Mouse (Mus musculus) limb, embryonic 14.5 days (tissue): ENCODE results near the gene Dcaf12. TPM values are rescaled to one million over a fixed set of nuclear protein-coding genes. Genes with fewer than 3 reads are reported as not detected.

ENCODE experiments used
- ATAC-seq: fragments of 200-750 bp; cut with Nextera tagmentation; 2 replicates; pipeline ENCODE4 v1.8.0; 2017; ENCODE audit warnings: low read depth, moderate number of reproducible peaks, moderate TSS enrichment; ENCODE audit not compliant: low FRiP score
- DNase-seq: peaks from one replicate; pipeline ENCODE4 v3.0.0-alpha.2; 2015; ENCODE audit warnings: low spot score
- H3K27ac ChIP-seq: fragments of 300-500 bp; sonication (generic); replicated peaks from 2 replicates; pipeline ENCODE4 v1.5.1; 2014; ENCODE audit warnings: low read depth, mild to moderate bottlenecking, low read length, moderate library complexity, mixed read lengths
- H3K27me3 ChIP-seq: fragments of 300-500 bp; sonication (generic); 2 replicates; pipeline ENCODE4 v1.6.1; 2014; ENCODE audit warnings: low read length, mixed read lengths; ENCODE audit not compliant: control insufficient read depth, insufficient read depth
- H3K36me3 ChIP-seq: fragments of 300-500 bp; sonication (generic); 2 replicates; pipeline ENCODE4 v1.6.1; 2014; ENCODE audit warnings: mild to moderate bottlenecking, low read length, moderate library complexity, mixed read lengths; ENCODE audit not compliant: control insufficient read depth, insufficient read depth
- H3K4me1 ChIP-seq: fragments of 300-500 bp; sonication (generic); 2 replicates; pipeline ENCODE4 v1.6.1; 2014; ENCODE audit warnings: antibody characterized with exemption, low read length, mixed read lengths; ENCODE audit not compliant: control insufficient read depth, insufficient read depth
- H3K4me2 ChIP-seq: fragments of 300-500 bp; sonication (generic); replicated peaks from 2 replicates; pipeline ENCODE4 v1.6.1; 2014; ENCODE audit warnings: low read depth, mild to moderate bottlenecking, low read length, moderate library complexity; ENCODE audit not compliant: severe bottlenecking
- H3K4me3 ChIP-seq: fragments of 300-500 bp; sonication (generic); replicated peaks from 2 replicates; pipeline ENCODE4 v1.5.1; 2014; ENCODE audit warnings: low read length
- H3K9ac ChIP-seq: fragments of 300-500 bp; sonication (generic); 2 replicates; pipeline ENCODE4 v1.6.1; 2014; ENCODE audit warnings: mild to moderate bottlenecking, low read depth, low read length, moderate library complexity; ENCODE audit not compliant: severe bottlenecking
- H3K9me3 ChIP-seq: fragments of 300-500 bp; sonication (generic); 2 replicates; pipeline ENCODE4 v1.6.1; 2016; ENCODE audit warnings: low read length; ENCODE audit not compliant: control insufficient read depth
- POLR2A ChIP-seq: fragments of 200-500 bp; IDR thresholded peaks from 2 replicates; pipeline ENCODE4 v1.8.0; 2012; ENCODE audit warnings: inconsistent platforms, mild to moderate bottlenecking, moderate library complexity, borderline replicate concordance; ENCODE audit not compliant: insufficient read depth, insufficient read length; ENCODE audit errors: extremely low read depth
- WGBS: fragments of 180-500 bp; shearing (Covaris S2); extraction: QIAGEN DNeasy Blood & Tissue Kit; methylation state at CpG from one replicate; pipeline ENCODE4 v1.1.7; 2014; 5-methylcytosine and 5-hydroxymethylcytosine counted together
- polyA plus RNA-seq, 2 experiments: library from polyadenylated mRNA; depleted of rRNA in 1 of 2; stranded (reverse) in 1 of 2; unstranded in 1 of 2; fragments of >200 nt; fragmentation: Nextera tagmentation in 1 of 2; extraction: Ambion mirVana in 1 of 2; gene quantifications; 2 replicates each; pipeline versions ENCODE4 v1.2.1 to v1.2.3; 2012 to 2014

Dcaf12 gene
- polyA plus RNA-seq, 2 experiments = 35.4 to 42.4 TPM

- H3K4me3 ChIP-seq = peak overlapping the region; percentile 81
- H3K4me2 ChIP-seq = peak overlapping the region; percentile 76
- peak overlapping the region; percentile 90 for H3K27ac ChIP-seq
- H3K36me3 ChIP-seq = peaks cover 2% of the 10 kb centered on the region; the same call in 1 of the 2 replicates
- ATAC-seq (no peak), DNase-seq (no peak)
- no peaks in the 10 kb centered on the region for H3K9me3 ChIP-seq
- 79% methylated on average over 5 of the region's 5 CpGs for WGBS
- peak overlapping the region; percentile 53 for H3K9ac ChIP-seq
- no peak for TF ChIP-seq POLR2A
- peaks cover 15% of the 10 kb centered on the region for H3K4me1 ChIP-seq
- no peaks in the 10 kb centered on the region for H3K27me3 ChIP-seq
Observed at GRCm38 (mm10) chr4:41275927-41276326, 38.8 kb downstream of the Dcaf12 start.

GRCm38 (mm10) chr4:41274980-41275850 is 39.5 kb downstream of the Dcaf12 start, which contains the start of gene Ubap2:
Gene Ubap2, minus strand, starts transcription at chr4:41275144.
- Histone ChIP-seq H3K9me3 (no peaks in the 10 kb centered on the region), H3K9ac (peak within 1 kb of the TSS; percentile 82), H3K4me2 (peak within 1 kb of the TSS; percentile 76), H3K27me3 (no peaks in the 10 kb centered on the region), H3K4me1 (peaks cover 15% of the 10 kb centered on the region), H3K4me3 (peak within 1 kb of the TSS; percentile 81), H3K36me3 (peaks cover 8% of the 10 kb centered on the region; the same call in 1 of the 2 replicates), H3K27ac (peak within 1 kb of the TSS; percentile 90)
- 0 out of 2 replicates have a peak, but pooled peaks have one; percentile 41 for TF ChIP-seq POLR2A
- DNase-seq (peak; percentile 99), ATAC-seq (peak; percentile 98)
- WGBS = 3% methylated on average over 60 of the region's 60 CpGs

GRCm38 (mm10) chr4:41274377-41274979 is 40.2 kb downstream of the Dcaf12 start:
- peak overlapping the region; percentile 76 for H3K4me2 ChIP-seq
- peak overlapping the region; percentile 81 for H3K4me3 ChIP-seq
- peak overlapping the region; percentile 82 for H3K9ac ChIP-seq
- peak overlapping the region; percentile 90 for H3K27ac ChIP-seq
- DNase-seq (no peak), ATAC-seq (peak; percentile 41)
- H3K9me3 ChIP-seq = no peaks in the 10 kb centered on the region
- peaks cover 15% of the 10 kb centered on the region for H3K36me3 ChIP-seq
- no peak for TF ChIP-seq POLR2A
- whole genome bisulfite sequencing = 3% methylated on average over 14 of the region's 18 CpGs
- H3K27me3 ChIP-seq = no peaks in the 10 kb centered on the region
- H3K4me1 ChIP-seq = peaks cover 15% of the 10 kb centered on the region

GRCm38 (mm10) chr4:41268133-41268532 is 46.6 kb downstream of the Dcaf12 start:
- H3K9ac ChIP-seq = no peak overlapping the region
- H3K27ac ChIP-seq = no peak overlapping the region
- DNase-seq (no peak), ATAC-seq (no peak)
- peaks cover 38% of the 10 kb centered on the region for H3K36me3 ChIP-seq
- H3K27me3 ChIP-seq = no peaks in the 10 kb centered on the region
- no peak overlapping the region for H3K4me2 ChIP-seq
- TF ChIP-seq POLR2A = no peak
- H3K4me3 ChIP-seq = no peak overlapping the region
- H3K4me1 ChIP-seq = peaks cover 7% of the 10 kb centered on the region; the same call in 1 of the 2 replicates
- H3K9me3 ChIP-seq = no peaks in the 10 kb centered on the region

- DNase-seq = no peak
- peaks cover 46% of the 10 kb centered on the region for H3K36me3 ChIP-seq
- no peak overlapping the region for H3K9ac ChIP-seq
- H3K27ac ChIP-seq = no peak overlapping the region
- no peak for TF ChIP-seq POLR2A
- no peak for ATAC-seq
- H3K4me3 ChIP-seq = no peak overlapping the region
- 66% methylated on average over 4 of the region's 4 CpGs for WGBS
- no peaks in the 10 kb centered on the region for H3K9me3 ChIP-seq
- no peaks in the 10 kb centered on the region for H3K4me1 ChIP-seq
- H3K4me2 ChIP-seq = no peak overlapping the region
- H3K27me3 ChIP-seq = no peaks in the 10 kb centered on the region
Observed at GRCm38 (mm10) chr4:41266350-41266749, 48.3 kb downstream of the Dcaf12 start.
